Mouse (Mus musculus): Measurements from ENCODE around the gene Kansl3. TPM values are rescaled to one million over a fixed set of nuclear protein-coding genes. Genes with fewer than 3 reads are reported as not detected.

Kansl3 gene
- polyA plus RNA-seq, 1 experiment from 2014 or later: 44.5 TPM

DNA sequence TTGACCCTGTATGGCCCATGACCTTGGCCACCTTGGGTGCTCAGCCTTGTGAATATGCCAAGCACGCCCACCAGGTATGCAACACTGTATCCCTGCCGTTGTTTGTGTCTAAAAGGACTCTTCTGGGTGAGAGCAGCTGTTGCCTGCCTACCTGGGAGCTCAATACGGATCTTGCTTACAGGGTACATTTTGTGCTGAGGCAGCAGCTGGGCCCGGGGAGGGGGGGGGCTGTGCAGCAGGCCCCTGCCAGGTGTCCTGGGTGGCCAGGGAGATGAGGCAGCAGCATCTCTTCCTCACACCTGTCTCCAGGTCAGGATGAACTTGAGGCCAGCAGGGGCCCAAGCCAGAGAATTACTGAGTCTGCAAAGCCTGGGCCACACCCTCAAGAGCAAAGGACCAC is 70.9 kb downstream of the Kansl3 start:
- H3K27me3 ChIP-seq (ENCODE audit: insufficient read depth, poor library complexity, severe bottlenecking): peaks cover 56% of the 10 kb centered on the region
- H3K4me1 ChIP-seq (replicated peaks): peaks cover 7% of the 10 kb centered on the region
- H3K4me3 ChIP-seq: no peak overlapping the region
- DNase-seq (ENCODE audit: low spot score): no peak
- H3K27ac ChIP-seq: no peak overlapping the region
- no peaks in the 10 kb centered on the region for H3K36me3 ChIP-seq
- H3K9me3 ChIP-seq: no peaks in the 10 kb centered on the region
- WGBS: 82% methylated on average over 4 of the region's 4 CpGs

DNA sequence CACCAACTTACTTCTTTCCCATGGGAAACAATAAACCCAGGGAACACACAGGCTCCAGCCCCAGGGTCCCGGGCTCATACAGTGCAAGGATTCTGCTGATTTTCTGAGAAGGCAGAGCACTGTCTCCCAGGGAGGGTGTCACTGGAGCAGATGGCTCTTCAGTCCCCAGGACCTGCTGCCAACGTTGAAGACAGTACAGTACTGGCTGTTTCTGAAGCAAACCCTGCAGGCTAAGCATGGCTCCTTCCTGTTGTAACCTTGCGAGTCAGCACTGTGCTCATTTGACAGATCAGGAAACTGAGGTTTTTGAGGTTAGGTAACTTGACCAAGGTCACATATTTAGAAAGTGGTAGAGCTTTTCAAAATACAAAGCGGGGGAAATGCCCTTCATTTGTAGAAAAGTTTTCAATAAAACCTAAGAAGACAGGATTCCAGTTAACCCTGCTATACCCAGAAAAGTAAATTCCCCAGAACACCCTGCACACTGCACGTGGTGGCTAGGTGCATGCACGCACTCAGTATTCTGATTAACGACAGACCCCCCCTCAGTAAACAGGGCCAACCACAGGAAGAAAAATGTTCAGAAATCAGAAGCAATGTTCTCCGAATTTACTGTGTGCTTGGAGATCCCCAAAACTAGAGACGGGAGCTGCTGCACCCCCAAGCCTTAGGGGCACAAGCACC is 72.4 kb downstream of the Kansl3 start:
- 75% methylated on average over 9 of the region's 9 CpGs for WGBS
- no peak for DNase-seq (ENCODE audit: low spot score)
- Histone ChIP-seq H3K36me3 (no peaks in the 10 kb centered on the region), H3K27me3 (ENCODE audit: insufficient read depth, poor library complexity, severe bottlenecking) (peaks cover 41% of the 10 kb centered on the region), H3K27ac (no peak overlapping the region), H3K9me3 (no peaks in the 10 kb centered on the region), H3K4me1 (replicated peaks) (0 out of 2 replicates have a peak, but pooled peaks cover 4% of the 10 kb centered on the region), H3K4me3 (no peak overlapping the region)

DNA sequence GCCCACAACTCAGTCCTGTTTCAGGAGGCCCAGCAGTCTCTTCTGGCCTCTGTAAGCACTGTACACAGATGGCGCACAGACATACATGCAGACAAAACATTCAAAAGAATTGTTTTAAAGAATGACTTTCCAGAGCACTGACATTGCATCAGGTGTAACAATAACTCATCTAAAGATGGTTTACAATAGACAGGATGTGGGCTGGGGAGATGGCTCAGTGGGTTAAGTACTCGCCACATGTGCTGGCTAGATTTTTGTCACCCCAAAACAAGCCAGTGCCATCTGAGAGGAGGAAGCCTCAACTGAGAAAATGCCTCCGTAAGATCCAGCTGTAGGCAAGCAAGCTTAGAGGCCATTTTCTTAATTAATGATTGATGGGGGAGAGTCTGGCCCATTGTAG is 74.6 kb downstream of the Kansl3 start:
- H3K9me3 ChIP-seq: no peaks in the 10 kb centered on the region
- no peak for DNase-seq (ENCODE audit: low spot score)
- H3K27ac ChIP-seq: no peak overlapping the region
- H3K4me3 ChIP-seq: no peak overlapping the region
- H3K36me3 ChIP-seq: no peaks in the 10 kb centered on the region
- H3K4me1 ChIP-seq (replicated peaks): 0 out of 2 replicates have a peak, but pooled peaks cover 4% of the 10 kb centered on the region
- 82% methylated on average over 3 of the region's 3 CpGs for WGBS
- H3K27me3 ChIP-seq (ENCODE audit: insufficient read depth, poor library complexity, severe bottlenecking): peaks cover 21% of the 10 kb centered on the region

DNA sequence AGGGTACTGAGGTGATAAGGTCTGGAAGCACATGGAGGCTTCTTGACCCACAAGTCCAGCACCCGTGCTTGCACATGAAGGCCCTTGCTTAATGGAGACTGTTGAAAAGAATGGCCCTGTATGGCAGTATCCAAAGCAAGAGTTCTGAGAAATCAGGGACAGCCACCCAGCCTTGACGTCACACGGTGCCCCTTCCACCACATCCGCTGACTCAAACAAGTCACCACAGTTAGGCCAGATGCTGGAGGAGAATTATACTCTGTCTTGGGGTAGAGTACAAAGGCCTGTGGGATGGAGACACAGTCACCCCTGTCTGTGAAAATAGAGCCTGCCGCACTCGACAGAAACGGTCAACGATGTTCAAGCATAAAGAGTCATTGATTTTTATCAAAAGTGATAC is 75.5 kb downstream of the Kansl3 start:
- no peaks in the 10 kb centered on the region for H3K9me3 ChIP-seq
- H3K27me3 ChIP-seq (ENCODE audit: insufficient read depth, poor library complexity, severe bottlenecking): peaks cover 11% of the 10 kb centered on the region
- H3K27ac ChIP-seq: no peak overlapping the region
- no peaks in the 10 kb centered on the region for H3K4me1 ChIP-seq (replicated peaks)
- no peaks in the 10 kb centered on the region for H3K36me3 ChIP-seq
- WGBS: 93% methylated on average over 8 of the region's 8 CpGs
- no peak overlapping the region for H3K4me3 ChIP-seq
- no peak for DNase-seq (ENCODE audit: low spot score)

Other genes starting within 250 kb of the Kansl3 start
- gene Uggt1, start 124.5 kb downstream of the Kansl3 start, polyA plus RNA-seq (2016; fragmentation: Nextera tagmentation; extraction: Ambion mirVana): 51.7 and 54.0 TPM in 2 replicates
- 0.30 and 0.31 TPM in 2 replicates for gene Neurl3, start 94.5 kb downstream of the Kansl3 start, polyA plus RNA-seq (2016; fragmentation: Nextera tagmentation; extraction: Ambion mirVana)
- gene Arid5a, start 61.4 kb downstream of the Kansl3 start, polyA plus RNA-seq (2016; fragmentation: Nextera tagmentation; extraction: Ambion mirVana): 2.0 and 3.5 TPM in 2 replicates
- 1.2 and 1.6 TPM in 2 replicates for gene Fer1l5, start 3.1 kb upstream of the Kansl3 start, polyA plus RNA-seq (2016; fragmentation: Nextera tagmentation; extraction: Ambion mirVana)
- 62.9 and 65.2 TPM in 2 replicates for gene Lman2l, start 76.1 kb upstream of the Kansl3 start, polyA plus RNA-seq (2016; fragmentation: Nextera tagmentation; extraction: Ambion mirVana)
- 13.4 and 15.3 TPM in 2 replicates for gene Cnnm4, start 102.4 kb upstream of the Kansl3 start, polyA plus RNA-seq (2016; fragmentation: Nextera tagmentation; extraction: Ambion mirVana)
- gene Cnnm3, start 142.7 kb upstream of the Kansl3 start, polyA plus RNA-seq (2016; fragmentation: Nextera tagmentation; extraction: Ambion mirVana): 3.2 and 3.5 TPM in 2 replicates
- 15.7 and 18.0 TPM in 2 replicates for gene Ankrd23, start 167.7 kb upstream of the Kansl3 start, polyA plus RNA-seq (2016; fragmentation: Nextera tagmentation; extraction: Ambion mirVana)
- gene Gm42417, start 170.2 kb upstream of the Kansl3 start, polyA plus RNA-seq (2016; fragmentation: Nextera tagmentation; extraction: Ambion mirVana): 0.75 TPM in 1 of 2 replicates, not detected in the other
- 16.9 and 20.6 TPM in 2 replicates for gene Ankrd39, start 178.3 kb upstream of the Kansl3 start, polyA plus RNA-seq (2016; fragmentation: Nextera tagmentation; extraction: Ambion mirVana)
- 25.4 and 29.6 TPM in 2 replicates for gene Sema4c, start 189.2 kb upstream of the Kansl3 start, polyA plus RNA-seq (2016; fragmentation: Nextera tagmentation; extraction: Ambion mirVana)